Mouse (Mus musculus): Measurements from ENCODE around the gene Ptpro.
A peak's percentile ranks its signal among the peaks of the same experiment; 100 is the strongest.

Ptpro gene

DNA sequence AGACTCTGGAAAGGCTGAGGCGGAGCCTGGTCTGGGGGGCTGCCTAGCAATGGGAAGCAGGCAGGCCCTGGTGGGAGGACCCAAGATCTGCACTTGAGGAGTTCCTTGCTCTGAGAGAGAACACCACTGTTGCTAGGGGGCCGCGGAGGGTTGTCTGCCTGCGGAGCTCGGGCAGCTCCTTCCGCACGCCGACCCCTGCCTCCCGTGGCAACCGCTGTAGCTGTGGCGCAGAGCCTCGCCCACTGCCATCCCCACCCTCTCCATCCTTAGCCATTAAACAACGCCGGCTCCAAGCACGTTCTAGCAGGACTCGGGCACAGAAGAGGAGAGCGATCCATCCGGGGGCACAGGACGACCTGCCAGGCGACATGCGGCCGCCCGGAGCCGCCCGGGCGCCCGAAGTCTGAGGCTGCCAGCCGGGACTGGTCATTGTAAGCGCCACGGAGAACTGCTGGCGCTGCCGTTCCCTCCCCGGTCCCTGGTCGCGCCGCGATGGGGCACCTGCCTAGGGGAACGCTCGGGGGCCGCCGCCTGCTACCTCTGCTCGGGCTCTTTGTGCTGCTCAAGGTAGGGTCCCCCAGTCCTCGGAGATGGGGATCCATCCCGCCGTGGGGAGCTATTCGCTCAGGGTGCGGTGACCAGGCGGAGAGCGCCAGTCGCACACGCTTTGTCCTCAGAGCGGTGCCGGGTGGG is at the start of gene Ptpro:
Gene Ptpro, plus strand, starts transcription at position 126 of the 693 bp plus-strand sequence.
- DNase-seq: no peak

DNA sequence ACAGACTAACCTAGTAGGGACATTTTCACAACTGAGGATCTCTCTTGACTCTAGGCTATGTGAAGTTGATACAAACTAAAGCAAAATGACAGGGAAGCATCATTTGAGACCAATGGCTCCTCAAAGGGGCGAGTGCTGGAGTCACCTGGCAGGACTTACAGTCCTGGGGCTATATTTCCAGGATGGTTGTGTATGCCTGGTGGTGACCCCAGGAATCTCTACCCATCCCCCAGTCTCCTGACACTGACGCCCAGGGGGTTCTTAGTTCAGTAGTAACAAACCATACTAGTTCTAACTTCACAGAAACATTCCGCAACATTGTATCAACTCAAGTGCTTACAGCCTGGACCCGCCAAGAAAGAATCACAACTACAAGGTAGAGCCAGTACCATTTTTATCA is 49.5 kb upstream of the Ptpro start:
- no peak for DNase-seq

DNA sequence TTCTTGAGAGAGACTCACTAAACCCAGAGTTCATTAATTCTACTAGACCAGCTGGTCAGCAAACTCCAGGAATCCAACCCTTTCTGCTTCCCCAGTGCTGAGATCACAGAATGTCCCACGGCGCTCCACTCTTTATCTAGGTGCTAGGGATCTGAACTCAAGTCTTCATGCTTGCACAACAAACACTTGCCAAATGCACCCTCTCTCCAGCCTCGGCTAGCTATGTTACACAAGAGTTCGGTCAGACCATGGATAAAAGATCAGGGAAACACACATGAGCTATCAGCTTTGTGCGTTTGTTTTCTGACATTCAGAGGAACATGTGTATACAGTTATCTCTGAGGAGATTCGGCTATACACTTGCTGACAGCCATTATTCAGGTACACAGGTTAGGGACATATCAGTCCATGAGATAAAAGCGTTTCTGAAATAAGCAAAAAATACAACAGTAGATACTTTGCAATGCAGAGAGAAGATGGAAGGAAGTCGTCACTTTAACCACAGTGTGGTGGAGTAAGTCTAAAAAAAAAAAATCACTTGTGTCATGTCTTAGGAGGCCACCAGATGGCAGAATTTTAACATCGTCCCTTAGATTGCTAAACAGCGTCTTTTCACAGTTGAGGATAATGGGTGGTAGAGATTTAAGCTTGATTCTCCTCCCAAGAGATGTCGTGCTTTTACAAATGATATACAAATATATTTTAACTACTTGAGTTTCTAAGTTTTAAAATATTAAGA is 46.3 kb upstream of the Ptpro start:
- peak; percentile 14 for DNase-seq

DNA sequence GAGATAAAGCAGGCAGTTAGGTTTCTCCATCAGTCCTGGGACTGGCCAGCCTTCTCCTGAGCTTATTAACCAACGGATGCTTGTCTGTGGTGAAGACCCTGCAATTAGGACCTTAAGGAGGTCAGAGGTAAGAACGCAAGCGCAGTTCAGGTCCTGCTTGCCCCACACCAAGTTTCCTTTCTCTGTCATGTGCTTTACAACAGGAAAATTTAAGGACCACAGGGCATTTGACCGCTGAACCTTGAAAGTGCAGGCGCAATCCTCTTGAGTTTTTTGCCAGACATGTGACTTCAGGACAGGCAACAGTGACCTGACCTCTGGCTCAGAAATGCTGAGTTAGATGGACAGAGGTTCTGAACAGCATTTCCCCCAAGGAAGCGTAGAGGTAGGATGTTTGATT is 45.0 kb upstream of the Ptpro start:
- DNase-seq: no peak

DNA sequence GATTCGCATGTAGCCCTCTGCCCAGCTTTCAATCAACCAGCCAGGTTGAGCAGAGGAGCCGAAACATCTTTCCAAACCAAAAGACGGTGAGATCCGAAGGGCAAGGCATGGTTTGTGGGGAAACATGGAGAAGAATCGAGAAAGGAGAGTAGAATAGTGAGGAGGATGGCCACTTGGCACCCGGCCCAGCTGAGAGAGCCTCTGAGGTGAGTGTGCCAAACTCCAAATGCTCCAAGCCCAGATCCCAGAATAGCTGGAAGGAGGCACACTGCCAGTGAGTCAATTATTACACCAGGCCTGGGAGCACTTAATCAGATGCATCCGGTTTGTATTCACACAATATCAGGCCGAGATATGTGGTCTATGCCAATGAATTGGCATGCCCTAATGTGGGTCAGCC is 42.1 kb upstream of the Ptpro start:
- peak; percentile 29 for DNase-seq

DNA sequence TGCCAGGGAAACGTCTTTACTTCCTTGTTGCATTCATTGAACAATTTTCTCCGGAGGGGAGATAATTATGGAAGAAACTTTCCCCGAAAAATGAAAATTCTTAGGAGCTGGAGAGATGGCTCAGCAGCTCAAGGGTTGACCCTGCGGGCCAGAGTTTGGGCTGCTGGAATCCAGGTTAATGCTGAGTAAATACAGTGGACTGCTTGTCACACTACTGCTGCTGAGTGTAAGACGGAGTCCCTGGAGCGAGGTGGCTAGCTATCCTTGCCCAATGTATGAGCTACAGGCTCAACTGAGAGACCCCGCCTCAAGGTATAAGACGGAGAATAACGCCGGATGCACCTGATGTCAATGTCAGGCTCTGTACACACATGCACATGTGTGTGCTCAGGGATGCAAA is 41.1 kb upstream of the Ptpro start:
- DNase-seq: no peak

DNA sequence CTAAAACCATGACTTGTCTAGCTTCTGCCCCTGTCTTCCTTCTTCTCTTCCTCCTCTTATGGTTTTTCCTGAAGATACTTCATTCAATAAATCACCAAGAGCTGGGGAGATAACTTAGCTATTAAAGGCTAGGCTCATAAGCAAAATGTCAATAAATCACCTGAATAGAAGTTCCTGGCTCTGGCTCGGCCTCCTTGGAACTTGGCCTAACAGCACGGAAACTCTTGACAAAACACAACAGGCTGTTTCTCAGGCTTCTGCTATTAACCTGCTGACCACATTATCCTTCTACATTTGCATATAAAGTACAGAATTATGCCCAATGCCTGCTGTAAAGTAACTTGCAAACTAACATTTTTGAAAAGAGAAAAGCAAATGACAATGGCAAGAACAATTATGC is 40.7 kb upstream of the Ptpro start:
- no peak for DNase-seq

DNA sequence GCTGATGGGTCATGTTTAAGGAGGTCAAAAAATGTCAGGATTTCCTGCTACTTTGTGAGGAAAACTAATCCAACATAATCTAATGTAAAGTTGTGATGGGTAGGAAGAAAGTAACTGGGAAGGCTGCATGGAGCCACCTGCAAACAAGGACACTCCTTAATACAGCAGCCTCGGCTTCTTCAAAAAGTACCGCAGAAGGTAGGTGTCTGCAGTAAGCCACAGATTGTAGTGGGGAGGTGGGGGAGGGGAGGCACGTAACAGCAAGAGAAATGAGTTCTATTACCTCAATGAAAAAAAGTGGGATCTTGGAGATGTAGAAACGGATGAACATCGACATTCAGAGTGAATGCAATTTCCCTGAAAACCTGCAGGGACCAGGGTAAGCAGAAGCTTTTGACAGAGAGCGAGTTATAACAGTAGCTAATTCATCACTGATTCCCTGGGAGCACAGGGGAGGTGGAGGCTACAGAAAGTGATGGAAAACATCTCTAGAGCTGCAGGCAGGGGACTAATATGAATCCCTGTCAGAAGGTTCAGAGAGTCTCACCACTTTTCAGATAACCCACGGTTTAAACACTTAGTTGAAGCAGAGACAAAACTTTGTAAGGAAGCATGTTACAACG is 34.2 kb upstream of the Ptpro start:
- DNase-seq: no peak

DNA sequence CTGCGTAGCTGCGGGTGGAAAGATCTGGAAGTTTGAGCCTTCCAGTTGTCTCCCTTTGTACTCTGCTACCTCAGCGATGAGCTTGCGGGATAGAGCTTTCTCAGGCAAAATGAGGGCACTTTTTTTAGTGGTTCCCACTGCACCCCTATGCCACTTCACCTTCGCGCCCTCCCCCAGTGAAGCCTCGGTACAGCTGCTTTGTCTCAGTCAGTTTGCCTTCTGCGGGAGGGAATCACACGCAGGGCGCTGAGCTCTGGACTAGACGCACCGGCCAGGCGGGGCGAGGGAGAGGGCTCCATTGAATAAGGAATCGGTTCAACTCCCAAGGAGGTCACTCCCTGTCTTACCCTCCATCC is 746 bp downstream of the Ptpro start:
- no peak for DNase-seq

DNA sequence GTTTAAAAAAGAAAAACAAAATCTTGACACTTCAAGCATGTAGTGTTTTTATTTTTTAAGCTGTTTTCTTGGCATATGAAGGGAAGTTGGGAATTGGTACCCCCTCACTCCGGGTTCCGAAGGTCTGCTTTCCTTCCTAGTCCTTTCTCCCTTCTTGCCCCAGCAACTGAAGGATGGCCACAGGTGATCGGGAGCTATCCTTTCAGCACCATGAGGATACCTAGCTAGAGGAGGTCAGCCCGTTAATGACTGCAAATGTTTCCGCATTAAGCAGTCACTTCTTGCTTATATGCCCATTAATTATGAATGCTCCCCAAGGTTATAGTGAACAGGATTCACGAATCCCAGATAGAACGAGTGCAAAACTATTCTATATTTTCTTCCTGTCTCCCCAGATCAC is 1.3 kb downstream of the Ptpro start:
- no peak for DNase-seq

DNA sequence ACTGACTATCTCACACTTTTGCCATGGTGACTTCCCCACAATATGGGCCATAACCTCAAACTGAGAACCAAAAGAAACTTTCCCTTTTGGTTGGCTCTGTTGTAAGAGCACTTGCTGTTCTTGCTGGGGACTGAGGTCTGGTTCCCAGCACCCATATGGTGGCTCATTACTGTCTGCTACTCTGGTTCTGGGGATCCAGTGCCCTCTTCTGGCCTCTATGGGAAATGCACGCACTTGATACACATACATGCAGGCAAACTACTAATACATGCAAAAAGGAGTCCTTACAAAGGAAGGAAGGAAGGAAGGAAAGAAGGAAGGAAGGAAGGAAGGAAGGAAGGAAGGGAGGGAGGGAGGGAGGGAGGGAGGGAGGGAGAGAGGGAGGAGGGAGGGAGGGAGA is 8.9 kb downstream of the Ptpro start:
- no peak for DNase-seq

DNA sequence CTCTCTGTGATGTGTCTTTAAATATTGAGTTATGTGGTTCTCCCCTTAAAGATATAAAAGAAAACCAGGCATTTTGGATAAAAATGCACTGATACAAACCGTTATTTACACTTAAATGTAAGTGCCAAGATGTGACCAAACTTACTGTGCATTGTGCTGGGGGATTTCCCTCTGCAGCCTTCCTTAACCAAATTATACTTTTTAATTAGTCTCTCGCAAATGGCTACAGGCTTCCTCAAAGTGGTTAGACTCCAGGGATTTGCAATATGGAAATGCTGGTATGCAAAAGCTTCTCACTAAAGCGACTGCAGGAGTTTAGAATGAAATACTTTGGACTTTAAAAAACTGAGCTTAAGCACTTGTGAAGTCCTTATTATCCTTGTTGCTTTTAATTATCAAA is 10.0 kb downstream of the Ptpro start:
- no peak for DNase-seq

DNA sequence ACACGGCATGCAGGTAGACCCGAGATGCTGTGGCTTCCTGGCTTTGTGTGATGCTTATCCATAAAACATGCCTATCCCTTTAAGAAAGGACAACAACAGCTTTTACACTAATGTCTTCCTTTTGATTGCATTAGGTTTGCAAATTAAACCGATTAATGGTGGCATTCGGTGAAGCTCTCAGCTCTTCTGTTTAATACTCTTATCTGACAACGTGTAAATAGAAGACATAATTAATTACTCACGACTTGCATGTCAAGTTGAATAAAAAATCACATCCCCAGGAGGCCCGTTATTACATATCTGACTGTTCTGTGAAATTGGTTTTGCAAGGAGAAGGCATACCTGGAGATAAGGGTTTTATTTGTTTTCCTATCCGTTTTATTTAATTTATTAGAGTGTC is 15.9 kb downstream of the Ptpro start:
- no peak for DNase-seq

DNA sequence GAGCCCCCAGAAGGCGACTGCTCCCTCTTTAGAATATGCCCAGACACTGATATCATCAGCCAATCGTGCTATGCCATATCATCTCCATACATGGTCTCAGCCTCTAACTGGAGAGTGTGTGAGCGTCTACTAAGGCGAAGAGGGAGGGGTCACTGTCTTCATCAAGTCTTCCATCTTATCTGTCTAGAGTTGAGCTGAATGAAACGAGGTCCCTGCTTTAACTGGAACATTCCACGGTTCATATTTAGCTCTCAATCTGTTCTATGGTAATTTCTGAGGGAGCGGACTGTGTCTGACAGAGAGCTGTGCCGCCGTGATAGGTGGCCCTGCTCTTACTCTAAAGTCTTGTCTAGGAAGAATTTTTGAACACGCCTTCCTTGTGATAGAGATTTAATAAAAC is 16.5 kb downstream of the Ptpro start:
- DNase-seq: no peak

DNA sequence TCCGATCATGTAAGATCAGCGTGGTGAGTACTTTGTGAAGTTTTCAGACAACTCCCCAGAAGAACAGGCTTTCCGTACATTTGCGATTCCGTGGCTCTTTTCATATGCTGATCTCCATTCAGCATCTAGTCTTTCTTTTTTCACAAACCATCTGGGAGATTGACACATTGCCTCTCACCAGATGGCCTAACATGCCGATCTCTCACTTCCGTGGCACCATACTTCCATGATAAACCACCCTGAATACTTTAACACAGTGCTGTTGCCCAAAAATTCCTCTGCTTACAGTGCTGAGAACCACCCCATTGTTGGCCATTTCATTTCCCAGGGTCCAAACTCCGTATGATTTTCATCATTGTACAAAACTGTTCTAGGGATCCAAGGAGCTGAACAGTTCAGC is 20.4 kb downstream of the Ptpro start:
- no peak for DNase-seq

DNA sequence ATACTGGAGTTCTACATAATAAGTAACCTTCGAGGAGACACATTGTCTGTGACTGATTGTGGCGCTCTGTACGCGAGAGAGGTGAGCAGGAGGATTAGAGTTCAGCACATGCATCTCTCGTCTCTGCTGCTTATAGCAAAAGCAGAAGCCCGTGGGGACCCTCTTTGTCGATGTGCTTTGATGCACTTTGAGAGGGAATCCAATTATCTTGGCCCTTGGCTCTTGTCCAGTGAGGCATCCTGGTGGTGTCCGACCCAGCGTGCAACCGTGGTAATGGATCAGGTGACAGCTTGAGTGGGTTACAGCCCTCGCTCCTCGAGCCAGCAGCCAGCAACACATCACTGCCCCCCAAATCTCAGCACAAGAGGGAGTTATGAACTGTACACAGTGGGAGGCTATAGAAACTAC is 25.5 kb downstream of the Ptpro start:
- DNase-seq: no peak

DNA sequence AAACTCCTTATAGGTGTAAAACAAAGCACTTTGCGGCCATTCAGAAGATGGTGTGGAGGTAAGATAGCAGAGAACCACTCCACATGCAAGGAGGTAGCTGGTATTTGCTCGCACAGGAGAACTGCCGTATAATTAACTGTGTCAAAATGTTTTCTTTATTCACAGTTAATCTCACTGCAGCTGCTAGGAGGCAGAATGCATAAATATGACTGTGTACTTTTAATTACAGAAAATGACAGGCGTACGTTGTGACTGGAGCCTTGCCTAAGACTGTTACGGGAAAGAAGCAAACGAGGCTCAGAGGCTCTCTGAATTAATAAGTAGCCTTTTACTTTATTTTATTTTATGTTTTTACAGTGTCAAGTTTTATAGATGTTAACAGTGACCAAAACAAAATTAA is 27.5 kb downstream of the Ptpro start:
- no peak for DNase-seq

DNA sequence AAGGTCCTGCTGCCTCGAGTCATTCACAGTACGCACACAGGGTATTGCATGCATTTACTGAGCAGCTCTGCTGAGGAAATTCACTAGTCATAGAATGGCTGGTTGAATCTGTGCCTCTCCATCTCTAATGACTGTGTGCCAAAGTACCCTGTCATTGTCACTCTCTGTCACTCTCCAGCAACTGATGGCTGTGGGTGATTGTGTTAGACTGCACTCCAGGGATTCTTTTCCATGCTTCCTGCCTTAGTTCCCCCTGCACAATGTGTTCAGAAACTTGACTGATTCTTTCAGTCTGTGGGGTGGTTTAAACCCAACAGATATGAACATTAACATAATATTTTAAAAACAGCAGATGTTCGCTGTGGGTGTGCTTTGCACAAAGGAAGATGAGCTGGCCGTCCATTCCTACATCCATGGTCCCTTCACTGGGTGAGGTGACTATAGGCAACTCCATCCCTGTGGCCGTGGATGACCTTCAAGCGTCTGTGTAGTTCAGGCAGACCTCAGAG is 29.5 kb downstream of the Ptpro start:
- no peak for DNase-seq

DNA sequence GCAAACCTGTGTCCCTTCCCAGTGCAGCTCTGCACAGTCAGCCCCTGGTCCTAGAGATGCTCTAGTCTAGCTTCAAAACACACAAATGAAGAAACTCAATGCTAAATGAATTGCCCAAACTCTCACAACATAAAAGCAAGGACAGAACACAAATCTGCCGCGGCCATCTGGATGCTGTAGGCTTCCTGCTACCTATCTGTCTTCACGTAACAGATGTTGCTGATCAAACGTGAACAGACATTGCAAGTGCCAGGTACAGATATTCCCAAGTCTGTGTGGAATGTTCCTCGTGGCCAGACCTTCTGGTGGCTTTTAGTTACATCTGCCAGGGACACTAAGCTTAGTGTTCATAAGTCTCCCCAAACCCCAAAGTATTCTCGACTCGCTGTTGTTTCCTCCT is 29.9 kb downstream of the Ptpro start:
- no peak for DNase-seq

DNA sequence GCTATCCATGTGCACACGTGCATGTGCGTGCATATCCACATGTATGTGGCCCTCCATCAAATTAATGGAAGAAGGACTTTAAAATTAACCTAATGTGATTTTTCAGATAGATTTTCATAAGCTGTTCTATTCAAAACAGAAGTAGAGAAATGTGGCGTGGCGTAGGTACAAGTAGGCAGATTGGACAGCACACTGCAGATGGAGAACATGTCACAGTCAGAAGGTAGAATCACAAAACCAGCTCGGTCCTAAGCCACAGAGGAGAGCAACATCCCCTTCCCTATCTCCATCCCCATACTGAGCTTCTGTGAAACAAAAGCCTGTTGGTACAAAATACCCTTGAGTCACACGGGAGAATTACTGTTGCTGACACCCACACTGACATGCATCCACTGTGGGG is 34.3 kb downstream of the Ptpro start:
- DNase-seq: no peak

DNA sequence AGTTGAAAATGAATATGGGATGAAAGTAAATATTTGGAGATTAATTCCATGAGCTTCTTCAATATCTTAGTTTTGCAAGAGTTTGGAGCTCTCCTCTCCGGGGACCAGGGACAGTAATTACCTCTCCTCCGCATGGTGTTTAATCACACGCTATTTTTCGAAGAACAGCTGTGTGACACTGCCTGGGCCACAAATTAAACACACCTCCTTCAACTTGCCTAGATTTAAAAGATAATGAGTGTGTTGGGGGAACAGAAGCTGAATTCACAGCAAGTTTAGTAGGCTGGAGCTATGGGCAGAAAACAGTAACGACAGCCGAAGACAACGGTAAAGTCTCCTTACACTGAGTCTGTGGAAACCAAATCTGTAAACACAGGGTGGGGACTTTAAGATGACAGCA is 35.7 kb downstream of the Ptpro start:
- DNase-seq: no peak

DNA sequence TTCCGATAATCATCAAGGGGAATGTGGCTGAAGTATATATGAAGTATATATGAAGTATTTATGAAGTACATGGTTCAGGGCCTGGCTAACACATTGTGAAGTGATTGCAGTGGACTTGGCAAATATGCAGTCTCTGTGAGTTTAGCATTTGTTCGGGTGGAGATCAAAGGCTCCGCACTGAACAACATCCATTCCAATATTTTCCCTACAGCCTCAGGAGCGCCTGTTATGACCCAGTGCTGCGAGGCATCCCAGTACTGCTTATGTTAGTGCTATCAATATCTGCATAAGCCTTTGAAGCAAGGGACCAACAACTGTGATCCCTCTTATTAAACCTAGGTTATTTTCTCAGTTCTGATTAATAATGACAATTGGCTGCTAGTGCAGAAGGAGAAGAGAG is 36.1 kb downstream of the Ptpro start:
- DNase-seq: no peak

DNA sequence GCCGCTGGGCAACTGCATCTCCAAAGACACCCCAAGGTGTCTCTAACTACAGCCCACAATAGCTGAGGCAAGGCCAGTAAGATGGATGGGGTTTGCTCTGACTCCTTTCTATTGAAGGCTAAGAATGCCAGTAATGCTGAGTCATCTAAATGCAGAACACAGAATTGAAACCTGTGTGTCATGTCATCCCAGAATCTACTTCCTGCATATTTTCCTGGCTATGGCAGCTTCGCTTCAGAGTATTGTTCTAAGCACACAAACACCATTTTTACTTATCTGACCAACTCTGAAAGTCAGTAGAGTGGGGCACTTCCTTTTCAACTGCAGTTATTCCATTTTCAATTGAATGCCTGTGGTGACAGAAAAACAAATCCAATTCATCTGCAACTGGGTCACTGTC is 40.3 kb downstream of the Ptpro start:
- no peak for DNase-seq
